Mouse (Mus musculus): ENCODE results near the gene Slc20a1. TPM values are rescaled to one million over a fixed set of nuclear protein-coding genes. Genes with fewer than 3 reads are reported as not detected.
A peak's percentile ranks its signal among the peaks of the same experiment; 100 is the strongest.

Gene Slc20a1
- polyA plus RNA-seq, 1 experiment from 2014 or later = 60.4 TPM

GRCm38 (mm10) chr2:129197197-129197596 lies 1.4 kb upstream of the Slc20a1 start:
- no peak overlapping the region for H3K9ac ChIP-seq
- no peak overlapping the region for H3K27ac ChIP-seq
- no peak for ATAC-seq (replicated peaks)
- peak overlapping the region; percentile 89 for H3K4me3 ChIP-seq
- WGBS = 75% methylated on average over 5 of the region's 5 CpGs
- no peaks in the 10 kb centered on the region for H3K9me3 ChIP-seq
- peaks cover 31% of the 10 kb centered on the region for H3K4me1 ChIP-seq
- H3K4me2 ChIP-seq = peak overlapping the region; percentile 81; the same call in 1 of the 2 replicates
- H3K27me3 ChIP-seq (replicated peaks) = no peaks in the 10 kb centered on the region
- H3K36me3 ChIP-seq (replicated peaks) = no peaks in the 10 kb centered on the region

GRCm38 (mm10) chr2:129197843-129198435 lies 625 bp upstream of the Slc20a1 start:
- peak; percentile 28 for ATAC-seq (replicated peaks)
- Histone ChIP-seq H3K27ac (peak overlapping the region; percentile 80), H3K36me3 (replicated peaks) (no peaks in the 10 kb centered on the region), H3K9me3 (no peaks in the 10 kb centered on the region), H3K4me2 (peak overlapping the region; percentile 81), H3K27me3 (replicated peaks) (no peaks in the 10 kb centered on the region), H3K4me1 (peaks cover 31% of the 10 kb centered on the region), H3K4me3 (peak overlapping the region; percentile 89), H3K9ac (peak overlapping the region; percentile 62)
- 1% methylated on average over 32 of the region's 32 CpGs for WGBS

GRCm38 (mm10) chr2:129199328-129200085 lies 943 bp downstream of the Slc20a1 start:
- peak overlapping the region; percentile 95 for H3K27ac ChIP-seq
- peaks cover 31% of the 10 kb centered on the region for H3K4me1 ChIP-seq
- H3K4me2 ChIP-seq = peak overlapping the region; percentile 81
- peaks cover 7% of the 10 kb centered on the region; the same call in 1 of the 2 replicates for H3K36me3 ChIP-seq (replicated peaks)
- H3K27me3 ChIP-seq (replicated peaks) = no peaks in the 10 kb centered on the region
- peak overlapping the region; percentile 89 for H3K4me3 ChIP-seq
- no peaks in the 10 kb centered on the region for H3K9me3 ChIP-seq
- H3K9ac ChIP-seq = peak overlapping the region; percentile 94
- WGBS = 13% methylated on average over 30 of the region's 31 CpGs
- ATAC-seq (replicated peaks) = peak; percentile 7

GRCm38 (mm10) chr2:129205000-129205399 lies 6.4 kb downstream of the Slc20a1 start:
- peaks cover 58% of the 10 kb centered on the region for H3K36me3 ChIP-seq (replicated peaks)
- H3K4me1 ChIP-seq = peaks cover 21% of the 10 kb centered on the region

GRCm38 (mm10) chr2:129206824-129207223 lies 8.3 kb downstream of the Slc20a1 start:
- no peak overlapping the region for H3K27ac ChIP-seq
- WGBS = 93% methylated on average over 8 of the region's 8 CpGs
- ATAC-seq (replicated peaks) = no peak
- no peaks in the 10 kb centered on the region for H3K9me3 ChIP-seq
- peaks cover 70% of the 10 kb centered on the region for H3K36me3 ChIP-seq (replicated peaks)
- no peaks in the 10 kb centered on the region for H3K27me3 ChIP-seq (replicated peaks)
- H3K4me3 ChIP-seq = no peak overlapping the region
- no peak overlapping the region for H3K9ac ChIP-seq
- no peak overlapping the region for H3K4me2 ChIP-seq
- peaks cover 3% of the 10 kb centered on the region for H3K4me1 ChIP-seq

More at GRCm38 (mm10) chr2:129205000-129205399, 6.4 kb downstream of the Slc20a1 start:
- no peak overlapping the region for H3K4me3 ChIP-seq
- 79% methylated on average over 6 of the region's 6 CpGs for WGBS
- H3K27me3 ChIP-seq (replicated peaks) = no peaks in the 10 kb centered on the region
- ATAC-seq (replicated peaks) = no peak
- H3K9me3 ChIP-seq = no peaks in the 10 kb centered on the region
- no peak overlapping the region for H3K4me2 ChIP-seq
- no peak overlapping the region for H3K27ac ChIP-seq
- H3K9ac ChIP-seq = no peak overlapping the region

- H3K36me3 ChIP-seq (replicated peaks) = peaks cover 70% of the 10 kb centered on the region
- H3K4me2 ChIP-seq = no peak overlapping the region
- no peak for ATAC-seq (replicated peaks)
- no peak overlapping the region for H3K27ac ChIP-seq
- H3K9ac ChIP-seq = no peak overlapping the region
- 94% methylated on average over 8 of the region's 8 CpGs for WGBS
- no peaks in the 10 kb centered on the region for H3K9me3 ChIP-seq
- H3K27me3 ChIP-seq (replicated peaks) = no peaks in the 10 kb centered on the region
- H3K4me1 ChIP-seq = no peaks in the 10 kb centered on the region
- no peak overlapping the region for H3K4me3 ChIP-seq
Measured at GRCm38 (mm10) chr2:129208181-129208746, 9.7 kb downstream of the Slc20a1 start.

GRCm38 (mm10) chr2:129210089-129210749 lies 11.7 kb downstream of the Slc20a1 start:
- no peak overlapping the region for H3K27ac ChIP-seq
- H3K9me3 ChIP-seq = no peaks in the 10 kb centered on the region
- WGBS = 94% methylated on average over 8 of the region's 8 CpGs
- no peaks in the 10 kb centered on the region for H3K27me3 ChIP-seq (replicated peaks)
- H3K4me3 ChIP-seq = no peak overlapping the region
- H3K9ac ChIP-seq = no peak overlapping the region
- H3K36me3 ChIP-seq (replicated peaks) = peaks cover 59% of the 10 kb centered on the region
- H3K4me1 ChIP-seq = no peaks in the 10 kb centered on the region
- no peak for ATAC-seq (replicated peaks)
- H3K4me2 ChIP-seq = no peak overlapping the region

GRCm38 (mm10) chr2:129211255-129211654 lies 12.7 kb downstream of the Slc20a1 start:
- ATAC-seq (replicated peaks) = no peak
- Histone ChIP-seq H3K9ac (no peak overlapping the region), H3K27ac (no peak overlapping the region)

GRCm38 (mm10) chr2:129211957-129212356 lies 13.4 kb downstream of the Slc20a1 start:
- Histone ChIP-seq H3K4me2 (no peak overlapping the region), H3K27me3 (replicated peaks) (no peaks in the 10 kb centered on the region), H3K9me3 (no peaks in the 10 kb centered on the region), H3K4me3 (no peak overlapping the region), H3K9ac (no peak overlapping the region), H3K4me1 (no peaks in the 10 kb centered on the region), H3K27ac (no peak overlapping the region), H3K36me3 (replicated peaks) (peaks cover 43% of the 10 kb centered on the region)
- WGBS = 90% methylated on average over 2 of the region's 2 CpGs
- ATAC-seq (replicated peaks) = no peak

More at GRCm38 (mm10) chr2:129211255-129211654, 12.7 kb downstream of the Slc20a1 start:
- Histone ChIP-seq H3K9me3 (no peaks in the 10 kb centered on the region), H3K4me3 (no peak overlapping the region), H3K27me3 (replicated peaks) (no peaks in the 10 kb centered on the region), H3K4me1 (no peaks in the 10 kb centered on the region), H3K36me3 (replicated peaks) (peaks cover 49% of the 10 kb centered on the region), H3K4me2 (no peak overlapping the region)
- 69% methylated on average over 4 of the region's 4 CpGs for WGBS

- ATAC-seq (replicated peaks) = no peak
- Histone ChIP-seq H3K27ac (no peak overlapping the region), H3K9ac (no peak overlapping the region), H3K4me1 (no peaks in the 10 kb centered on the region), H3K27me3 (replicated peaks) (no peaks in the 10 kb centered on the region), H3K9me3 (no peaks in the 10 kb centered on the region), H3K36me3 (replicated peaks) (peaks cover 37% of the 10 kb centered on the region), H3K4me2 (no peak overlapping the region), H3K4me3 (no peak overlapping the region)
- 94% methylated on average over 7 of the region's 7 CpGs for WGBS
Measured at GRCm38 (mm10) chr2:129212566-129212965, 14.0 kb downstream of the Slc20a1 start.

GRCm38 (mm10) chr2:129214774-129215173 lies 16.2 kb downstream of the Slc20a1 start:
- Histone ChIP-seq H3K27ac (no peak overlapping the region), H3K9me3 (no peaks in the 10 kb centered on the region), H3K4me2 (no peak overlapping the region), H3K27me3 (replicated peaks) (no peaks in the 10 kb centered on the region), H3K4me3 (no peak overlapping the region), H3K36me3 (replicated peaks) (peaks cover 15% of the 10 kb centered on the region), H3K9ac (no peak overlapping the region), H3K4me1 (no peaks in the 10 kb centered on the region)
- 94% methylated on average over 5 of the region's 5 CpGs for WGBS
- ATAC-seq (replicated peaks) = no peak

- no peak overlapping the region for H3K4me3 ChIP-seq
- H3K27ac ChIP-seq = no peak overlapping the region
- ATAC-seq (replicated peaks) = no peak
- 74% methylated on average over 9 of the region's 9 CpGs for WGBS
- no peaks in the 10 kb centered on the region for H3K9me3 ChIP-seq
- no peaks in the 10 kb centered on the region for H3K27me3 ChIP-seq (replicated peaks)
- no peak overlapping the region for H3K9ac ChIP-seq
- no peak overlapping the region for H3K4me2 ChIP-seq
- H3K4me1 ChIP-seq = no peaks in the 10 kb centered on the region
- H3K36me3 ChIP-seq (replicated peaks) = no peaks in the 10 kb centered on the region
Measured at GRCm38 (mm10) chr2:129217612-129218185, 19.1 kb downstream of the Slc20a1 start.

All from midbrain, embryonic 15.5 days (tissue).